Mouse (Mus musculus) forebrain, postnatal 0 days (tissue): ENCODE measurements at regions not wholly inside any gene's neighbourhood (a gene's known extent, or its start where the extent isn't known, plus 50 kb on each side); places are given as distances from the start of the nearest gene placed in this dataset.

Experiments
- ATAC-seq: fragments of 200-750 bp; cut with Nextera tagmentation; 2 replicates; pipeline ENCODE4 v1.8.0; 2017; ENCODE audit warnings: mild to moderate bottlenecking, moderate library complexity
- DNase-seq: peaks from one replicate; pipeline ENCODE4 v3.0.0-alpha.2; 2015
- H3K27ac ChIP-seq: fragments of 300-500 bp; sonication (generic); 2 replicates; pipeline ENCODE4 v1.5.1; 2014; ENCODE audit warnings: low read depth, mild to moderate bottlenecking, antibody characterized with exemption, low read length, moderate library complexity, mixed read lengths
- H3K27me3 ChIP-seq: fragments of 300-500 bp; sonication (generic); 2 replicates; pipeline ENCODE4 v1.6.1; 2014; ENCODE audit warnings: mild to moderate bottlenecking, low read length, mixed read lengths; ENCODE audit not compliant: insufficient read depth
- H3K36me3 ChIP-seq: fragments of 300-500 bp; sonication (generic); 2 replicates; pipeline ENCODE4 v1.6.1; 2014; ENCODE audit warnings: mild to moderate bottlenecking, moderate library complexity; ENCODE audit not compliant: insufficient read depth
- H3K4me1 ChIP-seq: fragments of 300-500 bp; sonication (generic); 2 replicates; pipeline ENCODE4 v1.6.1; 2014; ENCODE audit warnings: antibody characterized with exemption; ENCODE audit not compliant: insufficient read depth
- H3K4me2 ChIP-seq: fragments of 300-500 bp; sonication (generic); 2 replicates; pipeline ENCODE4 v1.6.1; 2014; ENCODE audit warnings: low read depth, mild to moderate bottlenecking, moderate library complexity
- H3K4me3 ChIP-seq: fragments of 300-500 bp; sonication (generic); 2 replicates; pipeline ENCODE4 v1.5.1; 2014; ENCODE audit warnings: low read depth, low read length, mixed read lengths
- H3K9ac ChIP-seq: fragments of 300-500 bp; sonication (generic); 2 replicates; pipeline ENCODE4 v1.6.1; 2014; ENCODE audit warnings: mild to moderate bottlenecking
- H3K9me3 ChIP-seq: fragments of 300-500 bp; sonication (generic); 2 replicates; pipeline ENCODE4 v1.6.1; 2016; ENCODE audit warnings: low read length
- CTCF ChIP-seq: sonication (generic); IDR thresholded peaks from 2 replicates; pipeline ENCODE4 v1.5.1; 2016; ENCODE audit warnings: antibody characterized with exemption, control low read depth, low read depth
- WGBS: fragments of 180-500 bp; shearing (Covaris S2); extraction: QIAGEN DNeasy Blood & Tissue Kit; methylation state at CpG from one replicate; pipeline ENCODE4 v1.1.7; 2014; 5-methylcytosine and 5-hydroxymethylcytosine counted together

- no peak overlapping the region for H3K4me2 ChIP-seq
- H3K36me3 ChIP-seq, result no peaks in the 10 kb centered on the region
- no peak overlapping the region for H3K27ac ChIP-seq
- no peak for TF ChIP-seq CTCF
- H3K4me3 ChIP-seq, result no peak overlapping the region
- ATAC-seq (no peak), DNase-seq (no peak)
- H3K27me3 ChIP-seq, result no peaks in the 10 kb centered on the region
- 77% methylated on average over 8 of the region's 8 CpGs for WGBS
- no peaks in the 10 kb centered on the region for H3K4me1 ChIP-seq
- H3K9me3 ChIP-seq, result no peaks in the 10 kb centered on the region
- no peak overlapping the region for H3K9ac ChIP-seq
Measured at GRCm38 (mm10) chr3:33967184-33967583, 52.6 kb upstream of the Fxr1 start.
